Mouse (Mus musculus): ENCODE data around the gene Mybphl.
A peak's percentile ranks its signal among the peaks of the same experiment; 100 is the strongest.

Mybphl gene

GRCm38 (mm10) chr3:108364270-108364995 lies at the start of gene Mybphl:
TSS of gene Mybphl (plus strand) at chr3:108364911.
- DNase-seq (ENCODE audit: low spot score in 2 of 2), result no peak

GRCm38 (mm10) chr3:108318517-108318916 lies 46.2 kb upstream of the Mybphl start:
- DNase-seq (ENCODE audit: low spot score in 2 of 2), result no peak

- no peak for DNase-seq (ENCODE audit: low spot score in 2 of 2)
Measured at GRCm38 (mm10) chr3:108321671-108322070, 43.0 kb upstream of the Mybphl start.

- DNase-seq (ENCODE audit: low spot score in 2 of 2), result no peak
Measured at GRCm38 (mm10) chr3:108322136-108322535, 42.6 kb upstream of the Mybphl start.

- DNase-seq (ENCODE audit: low spot score in 2 of 2), result no peak
Measured at GRCm38 (mm10) chr3:108322962-108323361, 41.7 kb upstream of the Mybphl start.

- DNase-seq (ENCODE audit: low spot score in 2 of 2), result no peak
Measured at GRCm38 (mm10) chr3:108324837-108325236, 39.9 kb upstream of the Mybphl start.

- no peak for DNase-seq (ENCODE audit: low spot score in 2 of 2)
Measured at GRCm38 (mm10) chr3:108325521-108325920, 39.2 kb upstream of the Mybphl start.

GRCm38 (mm10) chr3:108327275-108327674 lies 37.4 kb upstream of the Mybphl start:
- peak; percentile 56 to 66 for DNase-seq (ENCODE audit: low spot score in 2 of 2)

GRCm38 (mm10) chr3:108327916-108328315 lies 36.8 kb upstream of the Mybphl start:
- DNase-seq (ENCODE audit: low spot score in 2 of 2), result no peak

GRCm38 (mm10) chr3:108328441-108328841 lies 36.3 kb upstream of the Mybphl start:
- peak in 1 of 2 experiments; percentile 43 for DNase-seq (ENCODE audit: low spot score in 2 of 2)

GRCm38 (mm10) chr3:108330812-108331211 lies 33.9 kb upstream of the Mybphl start:
- DNase-seq (ENCODE audit: low spot score in 2 of 2), result peak; percentile 49 to 70

- no peak for DNase-seq (ENCODE audit: low spot score in 2 of 2)
Measured at GRCm38 (mm10) chr3:108336878-108337277, 27.8 kb upstream of the Mybphl start.

GRCm38 (mm10) chr3:108341040-108341439 lies 23.7 kb upstream of the Mybphl start:
- no peak for DNase-seq (ENCODE audit: low spot score in 2 of 2)

- DNase-seq (ENCODE audit: low spot score in 2 of 2), result no peak
Measured at GRCm38 (mm10) chr3:108342185-108342584, 22.5 kb upstream of the Mybphl start.

GRCm38 (mm10) chr3:108345855-108346254 lies 18.9 kb upstream of the Mybphl start:
- DNase-seq (ENCODE audit: low spot score in 2 of 2), result no peak

- no peak for DNase-seq (ENCODE audit: low spot score in 2 of 2)
Measured at GRCm38 (mm10) chr3:108348376-108348775, 16.3 kb upstream of the Mybphl start.

- DNase-seq (ENCODE audit: low spot score in 2 of 2), result no peak
Measured at GRCm38 (mm10) chr3:108355245-108355644, 9.5 kb upstream of the Mybphl start.

GRCm38 (mm10) chr3:108357051-108357450 lies 7.7 kb upstream of the Mybphl start:
- peak in 1 of 2 experiments; percentile 38 for DNase-seq (ENCODE audit: low spot score in 2 of 2)

- DNase-seq (ENCODE audit: low spot score in 2 of 2), result peak; percentile 70
Measured at GRCm38 (mm10) chr3:108358445-108358844, 6.3 kb upstream of the Mybphl start.

- DNase-seq (ENCODE audit: low spot score in 2 of 2), result no peak
Measured at GRCm38 (mm10) chr3:108360894-108361293, 3.8 kb upstream of the Mybphl start.

- peak in 1 of 2 experiments; percentile 36 for DNase-seq (ENCODE audit: low spot score in 2 of 2)
Measured at GRCm38 (mm10) chr3:108363626-108364025, 1.1 kb upstream of the Mybphl start.

- DNase-seq (ENCODE audit: low spot score in 2 of 2), result no peak
Measured at GRCm38 (mm10) chr3:108367173-108367572, 2.5 kb downstream of the Mybphl start.

- DNase-seq (ENCODE audit: low spot score in 2 of 2), result no peak
Measured at GRCm38 (mm10) chr3:108367828-108368227, 3.1 kb downstream of the Mybphl start.

GRCm38 (mm10) chr3:108368721-108369120 lies 4.0 kb downstream of the Mybphl start:
- DNase-seq (ENCODE audit: low spot score in 2 of 2), result no peak
